Mouse (Mus musculus) thymus, adult 2 months (tissue): ENCODE measurements around the gene Gm49342. TPM values are rescaled to one million over a fixed set of nuclear protein-coding genes. Genes with fewer than 3 reads are reported as not detected.
"Not testable (repeated sequence)": the region's sequence is repeated elsewhere in the genome, so short reads cannot be mapped to it uniquely, and the experiment has no call there.

Experiments used
- DNase-seq: peaks from one replicate; pipeline ENCODE4 v3.0.0; 2021
- H3K27ac ChIP-seq: fragments of 200-500 bp; 2 replicates; pipeline ENCODE4 v1.5.1; 2012; ENCODE audit warnings: low read length, control low read depth; ENCODE audit not compliant: control insufficient read depth, insufficient read depth
- H3K27me3 ChIP-seq: fragments of 200-500 bp; 2 replicates; pipeline ENCODE4 v1.6.1; 2012; ENCODE audit warnings: mild to moderate bottlenecking, low read length, moderate library complexity, mixed read lengths; ENCODE audit not compliant: control insufficient read depth, insufficient read depth
- H3K36me3 ChIP-seq: fragments of 200-500 bp; 2 replicates; pipeline ENCODE4 v1.6.1; 2012; ENCODE audit warnings: mild to moderate bottlenecking, low read length, moderate library complexity; ENCODE audit not compliant: control insufficient read depth, insufficient read depth
- H3K4me1 ChIP-seq: fragments of 200-500 bp; replicated peaks from 2 replicates; pipeline ENCODE4 v1.6.1; 2012; ENCODE audit warnings: low read length; ENCODE audit not compliant: control insufficient read depth, insufficient read depth
- H3K4me3 ChIP-seq: fragments of 200-500 bp; 2 replicates; pipeline ENCODE4 v1.5.1; 2012; ENCODE audit warnings: mild to moderate bottlenecking, low read length, control low read depth, moderate library complexity; ENCODE audit not compliant: control insufficient read depth, insufficient read depth
- CTCF ChIP-seq: fragments of 200-500 bp; IDR thresholded peaks from 2 replicates; pipeline ENCODE4 v1.5.1; 2012; ENCODE audit warnings: mild to moderate bottlenecking, control low read depth, low read length, moderate library complexity, borderline replicate concordance; ENCODE audit not compliant: control insufficient read depth, poor library complexity, insufficient read depth; ENCODE audit errors: extremely low read depth
- POLR2A ChIP-seq: fragments of 200-500 bp; IDR thresholded peaks from 2 replicates; pipeline ENCODE4 v1.6.1; 2012; ENCODE audit warnings: mild to moderate bottlenecking, low read length, control low read depth, moderate library complexity; ENCODE audit not compliant: control insufficient read depth, poor library complexity, insufficient read depth; ENCODE audit errors: extremely low read depth
- WGBS: fragments of 180-500 bp; shearing (Covaris S2); methylation state at CpG from one replicate; pipeline ENCODE4 v1.1.7; 2018; 5-methylcytosine and 5-hydroxymethylcytosine counted together
- polyA plus RNA-seq: library from polyadenylated mRNA; depleted of rRNA; stranded (reverse); fragments of >200 nt; gene quantifications from 2 replicates; pipeline ENCODE4 v1.2.3, GENCODE M21; 2012

Gene Gm49342
- polyA plus RNA-seq, 1 experiment: 20.1 TPM

GRCm38 (mm10) chr14:50930754-50931492 lies 13.4 kb upstream of the Gm49342 start, which contains the start of the genes Pip4p1 and Pnp:
Gene Pip4p1, minus strand, starts transcription at chr14:50930856.
Gene Pnp, plus strand, starts transcription at chr14:50931082.
- no peaks in the 10 kb centered on the region for H3K27me3 ChIP-seq
- H3K36me3 ChIP-seq: peaks cover 10% of the 10 kb centered on the region
- H3K4me1 ChIP-seq: peaks cover 6% of the 10 kb centered on the region
- peak; percentile 100 for DNase-seq
- no peak; the same call in 1 of the 2 replicates for TF ChIP-seq CTCF
- TF ChIP-seq POLR2A: peak; percentile 86
- H3K27ac ChIP-seq: peak within 1 kb of the TSS; percentile 21; the same call in 1 of the 2 replicates
- under 1% methylated on average over 68 of the region's 68 CpGs for WGBS
- H3K4me3 ChIP-seq: peak within 1 kb of the TSS; percentile 71

- Histone ChIP-seq H3K4me1 (peaks cover 6% of the 10 kb centered on the region), H3K4me3 (peak overlapping the region; percentile 49), H3K27me3 (no peaks in the 10 kb centered on the region), H3K36me3 (peaks cover 10% of the 10 kb centered on the region), H3K27ac (peak overlapping the region; percentile 21; the same call in 1 of the 2 replicates)
- 22% methylated on average over 12 of the region's 12 CpGs for WGBS
- TF ChIP-seq POLR2A: no peak
- no peak for TF ChIP-seq CTCF
- no peak for DNase-seq
These were observed 12.8 kb upstream of the Gm49342 start for GRCm38 (mm10) chr14:50931493-50932020.

- Histone ChIP-seq H3K27ac (no peak overlapping the region), H3K4me1 (peaks cover under 1% of the 10 kb centered on the region; the same call in 1 of the 2 replicates), H3K4me3 (no peak overlapping the region), H3K27me3 (no peaks in the 10 kb centered on the region), H3K36me3 (no peaks in the 10 kb centered on the region)
- no peak for TF ChIP-seq POLR2A
- TF ChIP-seq CTCF: no peak
- no peak for DNase-seq
- WGBS: 88% methylated on average over 1 of the region's 1 CpGs
These were observed 7.7 kb upstream of the Gm49342 start for GRCm38 (mm10) chr14:50936649-50937048.

- H3K4me3 ChIP-seq: no peak overlapping the region
- 96% methylated on average over 3 of the region's 3 CpGs for WGBS
- H3K36me3 ChIP-seq: no peaks in the 10 kb centered on the region
- H3K27me3 ChIP-seq: no peaks in the 10 kb centered on the region
- H3K4me1 ChIP-seq: no peaks in the 10 kb centered on the region; the same call in 1 of the 2 replicates
- no peak overlapping the region for H3K27ac ChIP-seq
- no peak for DNase-seq
- no peak for TF ChIP-seq POLR2A
These were observed 6.0 kb upstream of the Gm49342 start for GRCm38 (mm10) chr14:50938119-50938908.

GRCm38 (mm10) chr14:50938940-50939339 lies 5.4 kb upstream of the Gm49342 start:
- DNase-seq: no peak
- Histone ChIP-seq H3K36me3 (no peaks in the 10 kb centered on the region), H3K4me1 (peaks cover 3% of the 10 kb centered on the region), H3K4me3 (no peak overlapping the region), H3K27me3 (no peaks in the 10 kb centered on the region), H3K27ac (no peak overlapping the region)
- 21% methylated on average over 2 of the region's 2 CpGs for WGBS
- TF ChIP-seq POLR2A: no peak
- TF ChIP-seq CTCF: no peak

- not testable (repeated sequence) for H3K27me3 ChIP-seq, H3K4me1 ChIP-seq, H3K36me3 ChIP-seq
- peak overlapping the region; percentile 49 for H3K4me3 ChIP-seq
- WGBS: 1% methylated on average over 15 of the region's 15 CpGs
- peak overlapping the region; percentile 47; the same call in 1 of the 2 replicates for H3K27ac ChIP-seq
- peak; percentile 77 for DNase-seq
These were observed 334 bp downstream of the Gm49342 start for GRCm38 (mm10) chr14:50944668-50945033.

GRCm38 (mm10) chr14:50945081-50945480 lies 764 bp downstream of the Gm49342 start:
- not testable (repeated sequence) for H3K27ac ChIP-seq, DNase-seq, H3K36me3 ChIP-seq, H3K27me3 ChIP-seq, H3K4me1 ChIP-seq
- peak overlapping the region; percentile 49; the same call in 1 of the 2 replicates for H3K4me3 ChIP-seq
- WGBS: 5% methylated on average over 6 of the region's 6 CpGs

GRCm38 (mm10) chr14:50945526-50945925 lies 1.2 kb downstream of the Gm49342 start:
- not testable (repeated sequence) for DNase-seq, H3K4me1 ChIP-seq, H3K27ac ChIP-seq, H3K27me3 ChIP-seq, H3K36me3 ChIP-seq, H3K4me3 ChIP-seq
- WGBS: 9% methylated on average over 3 of the region's 3 CpGs
